Mouse (Mus musculus) forebrain, embryonic 12.5 days (tissue): ENCODE data around the gene Dagla. TPM values are rescaled to one million over a fixed set of nuclear protein-coding genes. Genes with fewer than 3 reads are reported as not detected.

Experiments used
- ATAC-seq: fragments of 200-750 bp; cut with Nextera tagmentation; 2 replicates; pipeline ENCODE4 v1.8.0; 2017; ENCODE audit warnings: moderate TSS enrichment; ENCODE audit not compliant: low FRiP score
- H3K27ac ChIP-seq: fragments of 300-500 bp; sonication (generic); 2 replicates; pipeline ENCODE4 v1.5.1; 2016; ENCODE audit warnings: mild to moderate bottlenecking
- H3K27me3 ChIP-seq: fragments of 300-500 bp; sonication (generic); 2 replicates; pipeline ENCODE4 v1.6.1; 2016; ENCODE audit warnings: mild to moderate bottlenecking
- H3K36me3 ChIP-seq: fragments of 300-500 bp; sonication (generic); replicated peaks from 2 replicates; pipeline ENCODE4 v1.6.1; 2016; ENCODE audit warnings: mild to moderate bottlenecking
- H3K4me1 ChIP-seq: fragments of 300-500 bp; sonication (generic); 2 replicates; pipeline ENCODE4 v1.6.1; 2016
- H3K4me2 ChIP-seq: fragments of 300-500 bp; sonication (generic); 2 replicates; pipeline ENCODE4 v1.6.1; 2016; ENCODE audit warnings: mild to moderate bottlenecking, moderate library complexity
- H3K4me3 ChIP-seq: fragments of 300-500 bp; sonication (generic); replicated peaks from 2 replicates; pipeline ENCODE4 v1.5.1; 2016; ENCODE audit warnings: mild to moderate bottlenecking
- H3K9ac ChIP-seq: fragments of 300-500 bp; sonication (generic); 2 replicates; pipeline ENCODE4 v1.6.1; 2016; ENCODE audit warnings: mild to moderate bottlenecking
- H3K9me3 ChIP-seq: fragments of 300-500 bp; sonication (generic); 2 replicates; pipeline ENCODE4 v1.6.1; 2016
- WGBS: fragments of 180-500 bp; shearing (Covaris S2); methylation state at CpG from one replicate; pipeline ENCODE4 v1.1.7; 2016; 5-methylcytosine and 5-hydroxymethylcytosine counted together
- polyA plus RNA-seq: library from polyadenylated mRNA; unstranded; fragments of >200 nt; fragmentation: Nextera tagmentation; extraction: Ambion mirVana; gene quantifications from 2 replicates; pipeline ENCODE4 v1.2.1, GENCODE M21; 2016

Gene Dagla
- polyA plus RNA-seq, 1 experiment from 2014 or later, result 3.6 TPM

DNA sequence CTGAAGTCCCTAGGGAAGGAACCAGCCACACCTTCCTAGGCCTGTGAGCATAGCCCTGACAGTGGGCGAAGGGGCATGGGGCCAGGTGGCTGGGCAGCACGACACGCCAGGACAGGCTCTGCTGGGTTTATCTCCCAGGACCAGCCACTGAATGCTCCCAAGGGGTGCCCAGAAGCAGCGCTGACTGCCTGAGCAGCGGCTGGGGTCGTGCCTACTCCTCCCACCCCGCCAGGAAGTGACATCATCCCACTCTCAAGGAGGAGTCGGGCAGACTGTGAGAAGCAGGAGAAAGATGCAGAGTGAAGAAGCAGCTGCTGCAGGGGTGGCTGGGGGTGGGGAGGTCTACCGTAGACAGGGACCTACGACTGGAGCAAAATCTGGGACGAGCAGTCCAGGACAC, 31.9 kb downstream of the Dagla start:
- H3K36me3 ChIP-seq, result no peaks in the 10 kb centered on the region
- no peaks in the 10 kb centered on the region for H3K9me3 ChIP-seq
- peak; percentile 64 for ATAC-seq
- no peak overlapping the region for H3K27ac ChIP-seq
- no peak overlapping the region for H3K4me3 ChIP-seq
- H3K27me3 ChIP-seq, result peaks cover 15% of the 10 kb centered on the region
- H3K9ac ChIP-seq, result peak overlapping the region; percentile 33; the same call in 1 of the 2 replicates
- peaks cover 36% of the 10 kb centered on the region for H3K4me1 ChIP-seq
- WGBS, result 38% methylated on average over 11 of the region's 11 CpGs
- H3K4me2 ChIP-seq, result peak overlapping the region; percentile 26; the same call in 1 of the 2 replicates

DNA sequence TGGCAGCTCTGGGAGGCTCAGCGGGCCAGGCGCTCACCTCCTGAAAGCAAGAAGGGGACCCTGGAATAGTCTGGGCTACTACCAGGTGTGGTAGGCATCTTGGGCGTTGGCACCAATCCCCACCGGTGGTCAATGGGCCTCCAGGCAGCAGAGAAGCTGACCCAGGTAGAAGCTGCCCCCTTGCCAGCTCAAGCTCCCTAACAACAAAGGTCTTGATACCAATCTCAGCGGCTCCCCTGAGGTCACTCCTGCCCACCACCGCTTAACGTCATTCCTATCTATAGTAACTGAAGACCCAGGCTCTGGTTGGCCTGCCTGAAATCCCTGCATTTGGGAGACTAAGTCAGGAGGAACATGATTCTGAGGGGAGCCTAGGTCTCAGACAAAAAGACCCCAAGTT, 33.1 kb downstream of the Dagla start:
- H3K4me2 ChIP-seq, result no peak overlapping the region
- H3K36me3 ChIP-seq, result no peaks in the 10 kb centered on the region
- peaks cover 33% of the 10 kb centered on the region for H3K4me1 ChIP-seq
- no peaks in the 10 kb centered on the region for H3K9me3 ChIP-seq
- ATAC-seq, result no peak
- no peak overlapping the region for H3K27ac ChIP-seq
- no peak overlapping the region for H3K9ac ChIP-seq
- H3K27me3 ChIP-seq, result peaks cover 12% of the 10 kb centered on the region
- H3K4me3 ChIP-seq, result no peak overlapping the region
- 92% methylated on average over 7 of the region's 7 CpGs for whole genome bisulfite sequencing

DNA sequence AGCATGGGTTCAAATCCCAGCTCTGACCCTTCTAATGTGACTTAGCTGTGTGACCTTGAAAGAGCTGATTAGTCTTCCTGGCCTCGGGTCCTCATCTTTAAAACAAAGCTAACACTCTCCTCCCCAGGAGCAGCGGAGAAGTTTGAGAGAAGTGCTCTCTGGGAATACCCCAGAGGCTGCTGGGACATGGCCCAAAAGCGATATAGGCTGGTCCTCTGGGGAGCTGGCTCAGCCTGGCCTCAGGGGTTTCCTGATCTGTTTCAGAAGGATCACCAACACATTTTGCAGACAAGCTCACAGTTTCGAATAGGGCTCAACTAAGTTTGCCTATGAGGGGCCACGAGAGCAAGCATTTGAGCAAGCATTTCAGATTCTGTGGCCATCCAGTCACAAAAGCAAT, 34.3 kb downstream of the Dagla start:
- no peak overlapping the region for H3K9ac ChIP-seq
- H3K36me3 ChIP-seq, result no peaks in the 10 kb centered on the region
- H3K9me3 ChIP-seq, result no peaks in the 10 kb centered on the region
- no peak for ATAC-seq
- peaks cover 36% of the 10 kb centered on the region for H3K4me1 ChIP-seq
- H3K4me3 ChIP-seq, result no peak overlapping the region
- 85% methylated on average over 5 of the region's 5 CpGs for WGBS
- H3K27me3 ChIP-seq, result peaks cover 4% of the 10 kb centered on the region
- H3K4me2 ChIP-seq, result no peak overlapping the region
- H3K27ac ChIP-seq, result no peak overlapping the region

DNA sequence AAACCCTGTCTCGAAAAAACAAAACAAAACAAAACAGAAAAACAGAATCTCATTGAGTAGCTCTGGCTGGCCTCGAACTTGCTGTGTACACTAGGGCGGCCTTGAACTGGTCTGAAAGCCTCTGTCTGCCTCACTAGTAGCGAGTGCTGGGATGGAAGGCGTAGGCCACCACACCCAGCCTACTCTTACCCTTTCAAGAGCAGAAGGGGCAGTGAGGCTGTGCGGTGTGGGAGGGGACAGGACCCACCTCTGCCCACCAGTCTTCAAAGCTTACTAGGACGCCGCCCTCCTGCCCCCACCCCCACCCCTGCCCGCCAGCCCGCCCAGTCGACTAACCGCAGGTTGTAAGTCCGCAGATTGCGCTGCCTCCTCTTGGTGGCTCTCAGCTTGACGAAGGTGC, 35.8 kb downstream of the Dagla start:
- Histone ChIP-seq H3K27ac (no peak overlapping the region), H3K4me1 (peaks cover 31% of the 10 kb centered on the region), H3K27me3 (peaks cover 3% of the 10 kb centered on the region; the same call in 1 of the 2 replicates), H3K36me3 (no peaks in the 10 kb centered on the region), H3K4me3 (no peak overlapping the region), H3K4me2 (no peak overlapping the region), H3K9me3 (no peaks in the 10 kb centered on the region), H3K9ac (no peak overlapping the region)
- no peak for ATAC-seq
- 81% methylated on average over 15 of the region's 15 CpGs for WGBS

DNA sequence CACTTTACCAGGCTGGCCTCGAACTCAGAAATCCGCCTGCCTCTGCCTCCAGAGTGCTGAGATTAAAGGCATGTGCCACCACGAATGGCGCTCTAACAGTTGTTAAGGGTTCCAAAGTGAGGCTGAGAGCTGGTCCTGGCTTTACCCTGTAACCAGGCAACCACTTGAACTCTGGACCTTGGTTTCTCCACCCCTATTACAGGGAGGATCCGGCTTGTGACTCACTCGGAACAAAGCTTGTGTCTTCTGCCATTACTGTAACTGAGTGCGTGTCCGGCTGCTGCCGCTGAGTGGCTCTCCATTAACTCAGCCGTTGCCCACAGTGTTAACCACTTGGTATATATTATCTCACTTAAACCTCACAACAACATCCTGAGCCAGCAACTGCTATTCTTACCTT, 36.7 kb downstream of the Dagla start:
- 90% methylated on average over 10 of the region's 10 CpGs for WGBS
- no peak for ATAC-seq
- Histone ChIP-seq H3K27me3 (peaks cover 3% of the 10 kb centered on the region; the same call in 1 of the 2 replicates), H3K27ac (no peak overlapping the region), H3K4me3 (no peak overlapping the region), H3K4me2 (no peak overlapping the region), H3K9ac (no peak overlapping the region), H3K36me3 (no peaks in the 10 kb centered on the region), H3K9me3 (no peaks in the 10 kb centered on the region), H3K4me1 (peaks cover 22% of the 10 kb centered on the region)

DNA sequence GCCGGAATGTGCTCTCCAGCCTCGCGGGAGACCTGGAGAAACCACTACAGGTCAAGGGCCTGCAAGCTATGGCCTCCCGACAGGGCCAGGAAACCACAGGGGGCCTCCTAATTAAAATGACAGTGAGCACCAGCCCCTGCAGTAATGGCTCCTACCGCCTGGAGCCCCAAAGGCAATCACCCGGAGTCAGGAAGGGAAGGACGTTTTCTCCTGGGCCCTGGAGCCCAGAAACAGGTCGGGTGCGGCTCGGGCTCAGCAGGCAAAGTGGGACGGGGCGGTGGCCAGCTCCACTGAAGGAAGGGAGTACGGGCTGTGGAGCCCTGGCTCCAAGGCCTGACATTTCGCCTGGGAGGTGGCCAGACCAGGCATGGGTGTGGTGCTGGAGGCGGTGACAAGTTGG, 37.6 kb downstream of the Dagla start:
- no peak overlapping the region for H3K27ac ChIP-seq
- H3K9me3 ChIP-seq, result no peaks in the 10 kb centered on the region
- no peak; the same call in 1 of the 2 replicates for ATAC-seq
- peaks cover 3% of the 10 kb centered on the region; the same call in 1 of the 2 replicates for H3K27me3 ChIP-seq
- 16% methylated on average over 15 of the region's 15 CpGs for WGBS
- H3K4me2 ChIP-seq, result no peak overlapping the region
- peaks cover 14% of the 10 kb centered on the region for H3K4me1 ChIP-seq
- no peak overlapping the region for H3K4me3 ChIP-seq
- H3K36me3 ChIP-seq, result no peaks in the 10 kb centered on the region
- H3K9ac ChIP-seq, result no peak overlapping the region

DNA sequence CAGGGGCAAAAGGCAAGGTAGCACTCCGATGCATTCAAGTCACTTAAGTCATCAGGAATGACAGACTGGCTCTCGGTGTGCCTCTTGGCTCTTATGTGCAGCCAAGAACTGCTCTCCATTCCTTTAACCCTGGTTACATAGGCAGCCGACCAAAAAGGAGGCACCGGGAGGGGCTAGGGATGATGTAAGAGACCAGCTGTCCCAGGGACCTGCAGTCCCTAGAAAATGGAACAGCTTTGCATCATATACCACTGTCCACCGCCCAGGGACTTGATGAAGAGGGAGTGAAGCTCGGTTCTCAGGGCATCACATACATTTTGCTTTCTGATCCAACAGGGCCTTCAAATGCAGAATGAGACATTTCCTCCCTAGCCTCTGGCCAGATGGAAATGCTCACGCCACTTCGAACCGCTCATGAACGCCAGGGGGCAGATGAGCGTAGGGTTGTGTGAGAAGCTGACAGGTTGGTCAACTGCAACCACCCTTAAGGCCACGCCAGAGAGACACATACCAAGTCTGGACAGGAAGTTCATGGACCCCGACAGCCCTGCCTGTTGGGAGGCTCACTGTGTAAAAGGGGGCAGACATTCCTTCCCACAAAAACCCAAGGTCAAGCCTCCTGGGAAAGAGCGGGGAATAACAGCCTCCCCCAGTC, 38.4 kb downstream of the Dagla start:
- no peak overlapping the region for H3K4me3 ChIP-seq
- no peaks in the 10 kb centered on the region for H3K9me3 ChIP-seq
- no peak overlapping the region for H3K27ac ChIP-seq
- H3K36me3 ChIP-seq, result no peaks in the 10 kb centered on the region
- WGBS, result 30% methylated on average over 14 of the region's 14 CpGs
- H3K4me2 ChIP-seq, result no peak overlapping the region
- H3K27me3 ChIP-seq, result peaks cover 7% of the 10 kb centered on the region; the same call in 1 of the 2 replicates
- peak; percentile 73 for ATAC-seq
- H3K4me1 ChIP-seq, result peaks cover 14% of the 10 kb centered on the region
- H3K9ac ChIP-seq, result no peak overlapping the region

DNA sequence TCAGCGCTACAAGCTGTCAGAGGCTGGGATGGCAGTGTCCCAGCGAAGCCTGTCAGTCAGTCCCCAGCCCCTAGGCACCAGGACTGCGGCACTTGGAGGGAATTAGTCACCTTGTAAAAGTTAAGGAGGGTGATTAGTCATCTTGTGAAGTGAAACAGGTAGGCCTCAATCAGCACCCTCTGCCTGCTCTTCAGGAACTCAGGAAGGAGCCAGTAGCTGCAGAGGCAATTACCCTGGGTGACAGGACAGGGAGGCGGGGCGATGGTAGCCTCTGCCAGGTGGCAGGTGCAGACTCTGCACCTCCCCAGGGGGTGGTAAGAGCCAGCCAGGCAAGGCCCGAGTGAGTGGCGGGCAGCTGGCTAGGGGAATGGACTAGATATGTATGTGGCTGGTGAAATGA, 43.3 kb downstream of the Dagla start:
- no peak overlapping the region for H3K4me2 ChIP-seq
- H3K36me3 ChIP-seq, result no peaks in the 10 kb centered on the region
- H3K4me3 ChIP-seq, result no peak overlapping the region
- H3K9ac ChIP-seq, result no peak overlapping the region
- no peaks in the 10 kb centered on the region for H3K9me3 ChIP-seq
- WGBS, result 76% methylated on average over 7 of the region's 7 CpGs
- no peak overlapping the region for H3K27ac ChIP-seq
- peaks cover 8% of the 10 kb centered on the region; the same call in 1 of the 2 replicates for H3K4me1 ChIP-seq
- ATAC-seq, result no peak
- H3K27me3 ChIP-seq, result peaks cover 7% of the 10 kb centered on the region; the same call in 1 of the 2 replicates

DNA sequence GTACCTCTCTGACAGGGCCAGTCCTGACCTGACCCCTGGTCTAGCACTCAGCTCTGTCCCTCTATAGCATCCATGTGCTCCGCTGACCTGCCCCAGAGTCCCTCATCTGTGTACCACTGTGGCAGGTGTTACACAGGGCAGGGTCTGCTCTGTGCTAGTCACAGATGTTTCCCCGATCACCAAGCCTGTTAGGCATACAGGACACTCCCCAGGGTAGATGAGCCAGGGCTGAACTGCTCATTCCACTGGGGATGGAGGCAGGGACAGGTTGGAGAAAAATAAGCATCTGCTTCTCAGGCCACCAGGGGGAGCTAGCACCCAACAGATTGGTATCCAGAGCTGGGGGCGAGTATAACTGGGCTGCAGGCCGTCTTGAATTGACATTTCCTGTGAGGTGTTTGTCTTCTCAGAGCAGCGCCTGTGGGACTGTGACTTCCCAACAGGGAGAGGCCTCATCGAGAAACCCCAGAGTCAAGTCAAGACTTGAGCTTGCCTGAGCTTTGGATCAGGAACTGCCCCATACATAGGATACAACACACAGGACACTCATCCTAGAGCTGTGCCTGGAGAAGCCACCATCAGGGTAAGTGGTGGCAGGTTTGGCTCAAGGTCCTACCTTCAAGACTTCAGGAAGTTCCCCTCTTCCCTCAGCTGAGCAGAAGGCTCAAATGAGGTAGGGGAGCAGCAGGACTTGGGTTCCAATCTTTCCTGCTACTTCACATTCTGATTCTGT, 46.2 kb downstream of the Dagla start:
- no peak overlapping the region for H3K27ac ChIP-seq

DNA sequence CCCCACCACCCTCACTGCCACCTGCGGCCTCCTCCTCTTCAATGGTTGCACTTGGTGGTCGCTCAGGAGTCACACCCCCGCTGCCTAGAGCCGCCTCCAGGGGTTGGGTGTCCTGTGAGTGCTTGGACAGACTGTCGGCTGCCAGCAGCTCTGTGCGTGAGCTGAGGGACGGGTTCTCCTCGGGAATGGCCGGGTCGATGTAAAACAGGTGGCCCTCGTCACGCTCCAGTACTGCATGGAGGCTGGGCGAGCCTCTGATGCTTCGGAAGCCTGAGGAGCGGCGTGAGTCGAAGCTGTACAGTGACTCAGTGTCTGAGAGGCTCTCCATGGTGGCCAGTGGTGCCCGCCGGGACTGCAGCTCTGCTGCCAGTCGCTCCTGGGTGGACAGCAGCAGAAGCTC, 56.5 kb downstream of the Dagla start:
- WGBS, result 59% methylated on average over 20 of the region's 20 CpGs
- no peaks in the 10 kb centered on the region for H3K36me3 ChIP-seq
- H3K27ac ChIP-seq, result no peak overlapping the region
- H3K9me3 ChIP-seq, result no peaks in the 10 kb centered on the region
- no peak overlapping the region for H3K9ac ChIP-seq
- ATAC-seq, result no peak
- no peak overlapping the region for H3K4me2 ChIP-seq
- H3K4me1 ChIP-seq, result peaks cover 5% of the 10 kb centered on the region
- no peak overlapping the region for H3K4me3 ChIP-seq
- no peaks in the 10 kb centered on the region; the same call in 1 of the 2 replicates for H3K27me3 ChIP-seq

More for the DNA sequence above, 46.2 kb downstream of the Dagla start:
- Histone ChIP-seq H3K36me3 (no peaks in the 10 kb centered on the region), H3K4me2 (no peak overlapping the region), H3K9ac (no peak overlapping the region), H3K4me1 (peaks cover 5% of the 10 kb centered on the region; the same call in 1 of the 2 replicates), H3K9me3 (no peaks in the 10 kb centered on the region), H3K27me3 (peaks cover 3% of the 10 kb centered on the region; the same call in 1 of the 2 replicates), H3K4me3 (no peak overlapping the region)
- WGBS, result 21% methylated on average over 6 of the region's 6 CpGs
- ATAC-seq, result peak; percentile 54

DNA sequence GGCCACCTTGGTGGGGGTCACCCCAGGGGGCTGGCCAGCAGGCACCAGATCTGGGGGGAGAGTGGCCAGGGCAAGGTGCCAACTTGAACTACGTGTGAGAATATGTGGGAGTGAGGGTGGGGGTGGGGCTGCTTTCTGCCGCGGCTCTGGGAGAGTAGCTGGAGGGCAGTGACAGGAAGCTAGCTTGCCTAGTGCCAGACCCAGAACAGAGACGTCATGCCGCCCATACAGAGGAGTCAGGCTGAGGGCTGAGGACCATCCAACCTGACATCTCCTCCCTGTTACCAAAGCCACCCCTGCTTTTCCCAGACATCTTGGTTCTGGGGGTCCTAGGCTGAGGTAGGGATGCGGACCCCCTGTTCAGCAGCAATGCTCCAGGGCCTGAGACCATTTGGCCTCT, 57.5 kb downstream of the Dagla start:
- 40% methylated on average over 6 of the region's 6 CpGs for WGBS
- no peaks in the 10 kb centered on the region; the same call in 1 of the 2 replicates for H3K27me3 ChIP-seq
- no peak overlapping the region for H3K4me3 ChIP-seq
- H3K27ac ChIP-seq, result no peak overlapping the region
- H3K4me2 ChIP-seq, result no peak overlapping the region
- no peaks in the 10 kb centered on the region for H3K9me3 ChIP-seq
- no peak for ATAC-seq
- H3K36me3 ChIP-seq, result no peaks in the 10 kb centered on the region
- no peak overlapping the region for H3K9ac ChIP-seq
- H3K4me1 ChIP-seq, result peaks cover 10% of the 10 kb centered on the region

DNA sequence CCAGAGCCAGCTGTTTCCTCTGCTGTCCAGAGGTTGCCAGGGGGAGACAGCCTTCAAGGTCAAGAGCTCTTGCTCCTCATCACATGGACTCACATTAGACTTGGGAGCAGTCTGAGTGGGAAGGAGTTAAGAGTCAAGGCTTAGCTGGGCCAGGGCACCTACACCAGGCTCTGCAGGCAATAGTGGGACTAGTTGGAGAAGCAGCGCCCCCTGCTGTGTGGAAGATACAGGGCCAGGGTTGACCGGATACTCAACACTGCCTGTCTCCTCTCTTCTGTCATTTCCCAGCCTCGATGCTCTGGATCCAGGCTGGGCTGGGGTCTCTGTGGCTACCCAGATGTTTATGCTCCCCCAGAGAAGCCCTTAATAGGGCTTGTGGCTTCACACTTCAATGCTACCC, 60.5 kb downstream of the Dagla start:
- Histone ChIP-seq H3K27me3 (peaks cover 25% of the 10 kb centered on the region), H3K9me3 (no peaks in the 10 kb centered on the region), H3K27ac (no peak overlapping the region), H3K4me2 (no peak overlapping the region), H3K9ac (no peak overlapping the region), H3K4me1 (peaks cover 21% of the 10 kb centered on the region), H3K4me3 (no peak overlapping the region), H3K36me3 (no peaks in the 10 kb centered on the region)
- no peak for ATAC-seq
- 22% methylated on average over 3 of the region's 3 CpGs for WGBS
